Mouse (Mus musculus) megakaryocyte-erythroid progenitor cell, adult 5 weeks (primary cell): ENCODE data around the gene Mrpl2. TPM values are rescaled to one million over a fixed set of nuclear protein-coding genes. Genes with fewer than 3 reads are reported as not detected.

ENCODE experiments used
- polyA plus RNA-seq: library from polyadenylated mRNA; stranded (reverse); fragments of >175 nt; gene quantifications from 2 replicates; pipeline ENCODE4 v1.2.3, GENCODE M21; 2012

Mrpl2 gene
- 618 and 740 TPM in 2 replicates for polyA plus RNA-seq

GRCm38 (mm10) chr17:46645561-46646321 lies at the start of gene Mrpl2, which contains the start of gene Klc4:
TSS of gene Mrpl2 (plus strand) at chr17:46646229.
TSS of gene Klc4 (minus strand) at chr17:46646022.

DNA sequence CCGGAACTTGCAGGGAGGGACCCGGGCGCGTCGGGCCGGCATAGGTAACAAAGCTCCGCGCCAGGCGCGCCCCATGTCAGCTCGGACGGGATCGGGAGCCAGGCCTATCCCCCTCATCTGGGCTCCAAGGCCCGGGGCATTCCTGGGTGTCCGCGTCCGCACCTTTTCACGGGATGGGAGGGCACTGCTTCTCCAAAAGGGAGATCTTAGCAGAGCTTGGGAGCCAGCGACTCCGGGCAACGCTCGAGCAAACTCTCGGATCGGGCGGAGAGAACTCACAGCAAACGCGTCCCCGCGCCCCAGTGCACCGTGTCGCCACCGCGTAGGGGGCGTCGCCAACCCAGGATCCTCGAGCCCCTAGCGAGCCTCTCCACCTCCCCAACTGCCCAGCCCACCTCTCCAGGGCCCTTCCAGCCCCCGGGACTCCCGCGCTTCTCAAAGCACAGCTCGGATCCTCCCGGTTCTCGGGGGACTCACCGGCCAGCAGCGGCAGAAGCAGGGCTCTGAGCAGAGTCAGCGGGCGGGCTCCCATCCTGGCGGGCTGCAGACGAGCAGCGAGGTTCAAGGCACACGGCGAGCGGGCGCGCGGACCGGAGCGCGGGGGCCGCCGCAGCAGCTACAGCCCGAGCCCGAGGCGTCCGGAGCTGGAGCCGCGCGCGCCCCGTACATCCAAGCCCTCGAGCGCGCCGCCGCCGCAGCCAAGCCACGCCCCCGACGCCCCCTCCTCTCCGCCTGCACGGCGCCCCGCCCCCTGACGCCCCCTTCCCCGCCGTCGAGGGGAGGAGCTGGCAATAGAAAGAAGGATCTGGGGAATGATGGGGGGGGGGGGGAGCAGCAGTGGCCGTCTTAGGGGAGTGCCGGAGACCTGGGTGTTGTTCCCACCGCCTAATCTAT lies 17.0 kb upstream of the Mrpl2 start, which contains the start of gene Ptk7:
Gene Ptk7 (minus strand): TSS at position 714 of the 894 bp plus-strand sequence.

GRCm38 (mm10) chr17:46650232-46651031 lies 4.4 kb downstream of the Mrpl2 start, which contains the start of gene Cul7:
TSS of gene Cul7 (plus strand) at chr17:46650337.

GRCm38 (mm10) chr17:46673850-46674529 lies 28.0 kb downstream of the Mrpl2 start, which contains the start of gene Rrp36:
TSS of gene Rrp36 (minus strand) at chr17:46674352.

DNA sequence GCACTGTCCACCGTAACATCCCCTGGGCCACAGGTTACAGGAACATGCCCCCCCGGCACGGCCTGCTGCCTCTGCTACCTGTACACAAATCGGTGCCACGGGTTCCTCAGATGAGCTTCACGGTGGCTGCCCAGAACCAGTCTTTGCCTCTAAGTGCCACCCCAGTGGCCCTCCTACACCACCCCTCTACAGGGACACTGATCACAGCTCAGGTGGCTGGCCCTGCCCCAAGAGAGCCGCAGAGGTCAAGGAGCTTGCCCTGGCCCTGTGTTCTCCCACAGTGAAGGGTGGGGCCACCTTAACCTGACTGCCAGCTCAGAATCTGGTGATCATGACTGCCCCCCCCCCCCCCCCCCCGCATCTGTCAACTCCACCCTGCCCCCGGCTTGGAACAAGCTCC lies 32.4 kb downstream of the Mrpl2 start, which contains the start of gene Mea1:
Gene Mea1 (plus strand): TSS at position 378 of the 400 bp plus-strand sequence.

GRCm38 (mm10) chr17:46680760-46681373 lies 34.8 kb downstream of the Mrpl2 start, which contains the start of gene Klhdc3:
TSS of gene Klhdc3 (minus strand) at chr17:46680914.

Other genes starting within 250 kb of the Mrpl2 start
- gene Crip3, start 217.3 kb upstream of the Mrpl2 start, polyA plus RNA-seq: not detected in 2 replicates
- not detected in 2 replicates for gene Slc22a7, start 207.8 kb upstream of the Mrpl2 start, polyA plus RNA-seq
- gene Ttbk1, start 158.6 kb upstream of the Mrpl2 start, polyA plus RNA-seq: 0.12 and 0.29 TPM in 2 replicates
- 30.7 and 40.0 TPM in 2 replicates for gene Dnph1, start 149.5 kb upstream of the Mrpl2 start, polyA plus RNA-seq
- gene Cul9, start 99.8 kb upstream of the Mrpl2 start, polyA plus RNA-seq: 23.6 and 36.5 TPM in 2 replicates
- 174 and 199 TPM in 2 replicates for gene Srf, start 90.1 kb upstream of the Mrpl2 start, polyA plus RNA-seq
- gene Ptk7, start 16.7 kb upstream of the Mrpl2 start, polyA plus RNA-seq: 4.9 and 8.5 TPM in 2 replicates
- 23.7 and 24.4 TPM in 2 replicates for gene Klc4, start 207 bp upstream of the Mrpl2 start, polyA plus RNA-seq
- gene Cul7, start 4.1 kb downstream of the Mrpl2 start, polyA plus RNA-seq: 44.9 and 63.5 TPM in 2 replicates
- gene Rrp36, start 28.1 kb downstream of the Mrpl2 start, polyA plus RNA-seq: 34.7 and 49.3 TPM in 2 replicates
- gene Mea1, start 32.6 kb downstream of the Mrpl2 start, polyA plus RNA-seq: 117 and 127 TPM in 2 replicates
- gene Klhdc3, start 34.7 kb downstream of the Mrpl2 start, polyA plus RNA-seq: 207 and 208 TPM in 2 replicates
- 75.2 and 77.5 TPM in 2 replicates for gene Ppp2r5d, start 58.9 kb downstream of the Mrpl2 start, polyA plus RNA-seq
- 60.6 and 61.7 TPM in 2 replicates for gene Pex6, start 65.2 kb downstream of the Mrpl2 start, polyA plus RNA-seq
- 0.31 and 0.82 TPM in 2 replicates for gene Gnmt, start 82.9 kb downstream of the Mrpl2 start, polyA plus RNA-seq
- gene Cnpy3, start 106.0 kb downstream of the Mrpl2 start, polyA plus RNA-seq: 258 and 301 TPM in 2 replicates
- 0.25 TPM in 1 of 2 replicates, not detected in the other for gene Ptcra, start 117.5 kb downstream of the Mrpl2 start, polyA plus RNA-seq
- gene 2310039H08Rik, start 126.4 kb downstream of the Mrpl2 start, polyA plus RNA-seq: 143 and 146 TPM in 2 replicates
- 7.7 and 8.4 TPM in 2 replicates for gene Rpl7l1, start 136.4 kb downstream of the Mrpl2 start, polyA plus RNA-seq
- 10.2 and 11.5 TPM in 2 replicates for gene Bicral, start 212.3 kb downstream of the Mrpl2 start, polyA plus RNA-seq
- gene Tbcc, start 244.5 kb downstream of the Mrpl2 start, polyA plus RNA-seq: 26.7 and 30.1 TPM in 2 replicates